Mouse (Mus musculus) limb, embryonic 15.5 days (tissue): ENCODE measurements at regions not wholly inside any gene's neighbourhood (a gene's known extent, or its start where the extent isn't known, plus 50 kb on each side); places are given as distances from the start of the nearest gene placed in this dataset.
"Not testable (repeated sequence)": the region's sequence is repeated elsewhere in the genome, so short reads cannot be mapped to it uniquely, and the experiment has no call there.

ENCODE experiments used
- ATAC-seq: fragments of 200-750 bp; cut with Nextera tagmentation; 2 replicates; pipeline ENCODE4 v1.8.0; 2017; ENCODE audit warnings: low read depth, moderate TSS enrichment; ENCODE audit not compliant: insufficient number of reproducible peaks, low FRiP score, low TSS enrichment
- H3K27ac ChIP-seq: fragments of 300-500 bp; sonication (generic); 2 replicates; pipeline ENCODE4 v1.5.1; 2015; ENCODE audit warnings: moderate library complexity, mild to moderate bottlenecking, inconsistent platforms
- H3K27me3 ChIP-seq: fragments of 300-500 bp; sonication (generic); 2 replicates; pipeline ENCODE4 v1.6.1; 2015; ENCODE audit warnings: inconsistent platforms
- H3K36me3 ChIP-seq: fragments of 300-500 bp; sonication (generic); 2 replicates; pipeline ENCODE4 v1.6.1; 2015; ENCODE audit warnings: inconsistent platforms
- H3K4me1 ChIP-seq: fragments of 300-500 bp; sonication (generic); 2 replicates; pipeline ENCODE4 v1.6.1; 2015; ENCODE audit warnings: inconsistent platforms
- H3K4me2 ChIP-seq: fragments of 300-500 bp; sonication (generic); 2 replicates; pipeline ENCODE4 v1.6.1; 2015; ENCODE audit warnings: mild to moderate bottlenecking, inconsistent platforms
- H3K4me3 ChIP-seq: fragments of 300-500 bp; sonication (generic); 2 replicates; pipeline ENCODE4 v1.5.1; 2015; ENCODE audit warnings: mild to moderate bottlenecking, inconsistent platforms
- H3K9ac ChIP-seq: fragments of 300-500 bp; sonication (generic); 2 replicates; pipeline ENCODE4 v1.6.1; 2015; ENCODE audit warnings: inconsistent platforms
- H3K9me3 ChIP-seq: fragments of 300-500 bp; sonication (generic); 2 replicates; pipeline ENCODE4 v1.6.1; 2016; ENCODE audit warnings: inconsistent platforms
- WGBS: fragments of 180-500 bp; shearing (Covaris S2); methylation state at CpG from one replicate; pipeline ENCODE4 v1.1.7; 2015; 5-methylcytosine and 5-hydroxymethylcytosine counted together

DNA sequence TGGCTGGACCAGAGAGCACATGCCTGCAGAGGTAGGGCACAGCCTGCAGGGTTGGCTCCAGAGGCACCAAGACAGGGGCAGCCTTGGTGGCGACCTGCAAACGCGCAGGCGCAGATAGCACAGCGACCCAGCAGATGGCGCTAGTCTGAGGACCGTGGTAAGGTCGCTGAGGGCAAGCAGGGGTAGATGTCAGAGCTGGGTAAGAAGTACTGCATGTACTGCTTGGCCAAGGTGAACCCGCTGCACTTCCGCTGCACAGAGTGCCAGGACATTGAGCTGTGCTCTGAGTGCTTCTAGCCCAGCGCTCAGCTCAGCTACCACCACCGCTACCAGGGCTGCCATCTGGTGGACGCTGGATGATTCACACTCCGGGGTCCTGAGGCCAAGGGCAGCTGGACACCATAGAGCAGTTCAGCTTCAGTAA is 68.3 kb downstream of the Hsp90b1 start:
- peak; percentile 19; the same call in 1 of the 2 replicates for ATAC-seq
- not testable (repeated sequence) for H3K36me3 ChIP-seq, H3K9ac ChIP-seq, H3K4me1 ChIP-seq, H3K27ac ChIP-seq, H3K9me3 ChIP-seq, H3K27me3 ChIP-seq
- 5% methylated on average over 14 of the region's 14 CpGs for WGBS
- Histone ChIP-seq H3K4me3 (peak overlapping the region; percentile 34), H3K4me2 (peak overlapping the region; percentile 54)

DNA sequence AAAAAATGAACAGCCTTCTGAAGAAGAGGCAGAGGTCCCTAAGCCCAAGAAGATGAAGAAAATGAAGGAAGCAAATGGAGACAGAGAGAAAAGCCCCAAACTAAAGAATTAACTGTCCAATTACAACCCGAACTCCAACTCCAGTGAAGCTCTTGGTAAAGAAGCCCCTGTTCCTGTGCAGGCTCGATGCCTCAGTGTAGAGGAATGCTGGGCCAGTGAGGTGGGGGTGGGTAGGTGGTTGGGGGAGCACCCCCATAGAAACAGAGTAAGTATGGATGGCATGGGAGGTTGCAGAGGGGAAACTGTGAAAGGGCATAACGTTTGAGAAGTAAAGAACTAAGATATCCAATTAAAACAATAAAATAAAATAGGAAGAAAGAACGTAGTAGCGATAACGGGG is 68.8 kb downstream of the Hsp90b1 start:
- WGBS: 27% methylated on average over 6 of the region's 6 CpGs
- H3K27ac ChIP-seq, ATAC-seq, H3K9me3 ChIP-seq, H3K36me3 ChIP-seq, H3K9ac ChIP-seq, H3K27me3 ChIP-seq, H3K4me1 ChIP-seq: not testable (repeated sequence)
- peak overlapping the region; percentile 54 for H3K4me2 ChIP-seq
- H3K4me3 ChIP-seq: peak overlapping the region; percentile 34

DNA sequence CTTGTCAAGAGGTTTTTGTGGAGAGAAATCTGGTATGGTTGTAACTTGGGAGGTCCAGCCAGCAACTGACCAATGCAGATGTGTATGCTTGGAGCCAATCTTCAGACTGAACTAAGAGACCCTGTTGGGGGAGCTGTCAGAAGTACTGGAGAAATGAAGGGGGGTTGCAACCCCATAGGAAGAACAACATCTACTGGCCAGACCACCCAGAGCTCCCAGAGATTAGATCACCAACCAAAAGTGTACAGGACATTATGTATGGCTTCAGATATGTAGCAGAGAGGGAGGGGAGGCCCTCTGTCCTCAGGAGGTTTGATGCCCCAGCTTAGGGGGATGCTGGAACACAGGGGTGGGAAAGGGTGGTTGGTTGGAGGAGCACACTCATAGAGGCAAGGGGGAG is 78.6 kb downstream of the Hsp90b1 start:
- H3K27ac ChIP-seq, H3K27me3 ChIP-seq, H3K4me2 ChIP-seq, H3K9ac ChIP-seq, ATAC-seq, H3K4me1 ChIP-seq, H3K36me3 ChIP-seq, H3K4me3 ChIP-seq, H3K9me3 ChIP-seq: not testable (repeated sequence)

DNA sequence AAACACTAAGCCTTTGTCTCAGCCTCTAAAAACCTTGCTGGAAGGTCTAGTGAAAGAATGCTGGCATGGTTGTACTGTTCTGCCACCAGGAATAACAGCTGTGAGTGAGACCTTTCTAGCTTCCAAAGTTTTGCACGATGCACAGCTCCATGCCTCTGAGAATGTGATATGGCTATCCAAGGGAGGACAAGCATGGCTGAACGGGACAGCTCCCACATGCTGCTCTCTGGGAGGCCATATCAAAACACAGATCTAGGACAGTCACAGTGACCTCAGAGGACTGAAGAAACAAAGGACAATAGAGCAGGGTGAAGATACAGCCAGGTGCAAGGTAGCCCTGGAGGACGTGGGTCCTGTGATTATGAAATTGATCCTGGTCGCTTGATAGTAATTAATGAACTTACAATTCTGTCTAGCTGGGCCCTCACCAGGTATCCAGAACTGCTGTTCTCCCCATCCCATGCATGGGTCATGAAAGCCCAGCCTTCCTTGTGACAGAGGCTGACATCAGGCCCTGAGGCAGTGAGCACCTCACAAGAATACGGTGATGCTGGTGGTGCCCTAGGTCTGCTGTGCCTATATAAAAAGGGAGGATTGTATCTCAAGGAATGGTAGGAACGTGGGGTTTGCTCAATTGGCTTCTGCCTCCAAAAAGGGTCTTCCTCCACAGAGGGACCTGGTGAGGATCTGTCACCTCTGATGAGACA is 87.2 kb downstream of the Hsp90b1 start:
- 71% methylated on average over 6 of the region's 6 CpGs for WGBS
- H3K4me2 ChIP-seq, ATAC-seq: not testable (repeated sequence)

DNA sequence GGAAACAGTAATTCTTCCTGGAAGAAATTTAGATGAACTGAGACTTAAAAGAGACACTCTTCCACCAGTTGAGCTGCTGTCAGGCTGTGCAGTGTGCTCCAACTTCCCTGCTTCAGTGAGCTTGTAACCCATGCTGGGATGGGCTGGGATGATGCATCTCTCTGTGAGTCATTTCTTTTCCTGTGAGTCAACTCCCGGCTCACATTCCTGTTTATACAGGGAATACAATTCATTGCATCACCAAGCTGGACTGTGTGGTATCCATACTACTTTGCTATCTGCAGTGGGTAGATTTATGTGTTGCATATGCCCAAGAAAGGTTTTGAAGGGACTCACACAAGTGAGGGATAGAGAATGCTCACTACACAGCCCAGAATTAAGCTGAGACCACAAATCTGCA is 93.0 kb downstream of the Hsp90b1 start:
- 54% methylated on average over 1 of the region's 1 CpGs for WGBS
- H3K27ac ChIP-seq, H3K9me3 ChIP-seq, H3K4me1 ChIP-seq, H3K9ac ChIP-seq, ATAC-seq, H3K4me2 ChIP-seq, H3K27me3 ChIP-seq, H3K36me3 ChIP-seq, H3K4me3 ChIP-seq: not testable (repeated sequence)

More for the DNA sequence above, 87.2 kb downstream of the Hsp90b1 start:
- not testable (repeated sequence) for H3K27me3 ChIP-seq, H3K36me3 ChIP-seq, H3K4me1 ChIP-seq, H3K27ac ChIP-seq, H3K9ac ChIP-seq, H3K9me3 ChIP-seq, H3K4me3 ChIP-seq

DNA sequence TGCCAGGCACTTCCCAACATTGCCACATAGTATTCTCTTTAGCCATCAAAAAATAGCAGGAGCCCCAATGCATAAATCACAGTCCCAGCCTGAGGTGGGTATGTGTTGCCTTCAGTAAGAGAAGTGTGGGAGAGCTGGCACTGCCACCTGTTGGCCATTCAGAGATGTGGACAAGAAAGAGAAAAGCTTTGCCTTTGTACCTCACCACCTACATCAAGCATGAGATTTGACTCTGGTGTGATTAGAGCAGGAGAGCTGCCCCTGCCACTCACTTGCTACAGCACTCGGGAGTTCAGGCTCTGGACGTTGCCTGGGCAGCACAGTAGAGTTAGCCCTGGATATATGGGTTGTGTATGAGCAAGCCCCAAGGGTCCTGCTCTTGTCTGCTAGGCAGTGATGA is 95.3 kb downstream of the Hsp90b1 start:
- not testable (repeated sequence) for H3K27me3 ChIP-seq, H3K4me1 ChIP-seq, H3K9ac ChIP-seq, H3K4me2 ChIP-seq, H3K9me3 ChIP-seq, H3K4me3 ChIP-seq, H3K27ac ChIP-seq, H3K36me3 ChIP-seq, ATAC-seq
- WGBS: 52% methylated on average over 2 of the region's 2 CpGs

DNA sequence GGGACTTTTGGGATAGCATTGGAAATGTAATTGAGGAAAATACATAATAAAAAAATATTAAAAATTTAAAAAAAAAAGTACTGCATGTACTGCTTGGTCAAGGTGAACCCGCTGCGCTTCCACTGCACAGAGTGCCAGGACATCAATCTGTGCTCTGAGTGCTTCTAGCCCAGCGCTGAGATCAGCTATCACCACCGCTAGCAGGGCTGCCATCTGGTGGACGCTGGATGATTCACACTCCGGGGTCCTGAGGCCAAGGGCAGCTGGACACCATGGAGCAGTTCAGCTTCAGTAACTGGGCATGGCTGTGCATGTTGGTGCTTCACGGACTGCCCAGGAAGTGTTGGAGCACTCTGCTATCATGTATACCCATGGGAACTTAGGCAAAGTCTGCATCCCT is 102.1 kb upstream of the Syn3 start:
- ATAC-seq, H3K4me2 ChIP-seq, H3K27ac ChIP-seq, H3K9ac ChIP-seq, H3K4me3 ChIP-seq, H3K9me3 ChIP-seq, H3K36me3 ChIP-seq, H3K4me1 ChIP-seq, H3K27me3 ChIP-seq: not testable (repeated sequence)
- WGBS: 46% methylated on average over 7 of the region's 7 CpGs

DNA sequence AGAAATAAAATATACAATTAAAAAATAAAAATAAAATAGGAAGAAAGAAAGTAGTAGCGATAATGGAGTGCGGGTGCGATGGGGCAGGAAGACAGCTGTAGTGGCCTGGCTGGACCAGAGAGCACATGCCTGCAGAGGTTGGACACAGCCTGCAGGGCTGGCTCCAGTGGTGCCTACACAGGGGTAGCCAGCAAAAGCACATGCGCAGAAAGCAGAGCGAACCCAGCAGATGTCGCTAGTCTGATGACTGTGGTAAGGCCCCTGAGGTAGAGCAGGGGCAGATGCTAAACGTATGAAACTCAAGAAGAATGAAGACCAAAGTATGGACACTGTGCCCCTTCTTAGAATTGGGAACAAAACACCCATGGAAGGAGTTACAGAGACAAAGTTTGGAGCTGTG is 101.3 kb upstream of the Syn3 start:
- H3K27ac ChIP-seq, H3K9ac ChIP-seq, ATAC-seq, H3K27me3 ChIP-seq, H3K4me3 ChIP-seq, H3K4me2 ChIP-seq, H3K9me3 ChIP-seq, H3K4me1 ChIP-seq, H3K36me3 ChIP-seq: not testable (repeated sequence)
- 91% methylated on average over 7 of the region's 7 CpGs for WGBS

DNA sequence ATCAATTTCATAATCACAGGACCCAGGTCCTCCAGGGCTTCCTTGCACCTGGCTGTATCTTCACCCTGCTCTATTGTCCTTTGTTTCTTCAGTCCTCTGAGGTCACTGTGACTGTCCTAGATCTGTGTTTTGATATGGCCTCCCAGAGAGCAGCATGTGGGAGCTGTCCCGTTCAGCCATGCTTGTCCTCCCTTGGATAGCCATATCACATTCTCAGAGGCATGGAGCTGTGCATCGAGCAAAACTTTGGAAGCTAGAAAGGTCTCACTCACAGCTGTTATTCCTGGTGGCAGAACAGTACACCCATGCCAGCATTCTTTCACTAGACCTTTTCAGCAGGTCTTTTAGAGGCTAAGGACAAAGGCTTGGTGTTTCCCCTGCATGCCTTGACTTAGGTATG is 91.5 kb upstream of the Syn3 start:
- not testable (repeated sequence) for H3K4me2 ChIP-seq, ATAC-seq, H3K4me1 ChIP-seq, H3K9me3 ChIP-seq, H3K27ac ChIP-seq, H3K36me3 ChIP-seq, H3K27me3 ChIP-seq, H3K4me3 ChIP-seq, H3K9ac ChIP-seq
- WGBS: 82% methylated on average over 2 of the region's 2 CpGs

DNA sequence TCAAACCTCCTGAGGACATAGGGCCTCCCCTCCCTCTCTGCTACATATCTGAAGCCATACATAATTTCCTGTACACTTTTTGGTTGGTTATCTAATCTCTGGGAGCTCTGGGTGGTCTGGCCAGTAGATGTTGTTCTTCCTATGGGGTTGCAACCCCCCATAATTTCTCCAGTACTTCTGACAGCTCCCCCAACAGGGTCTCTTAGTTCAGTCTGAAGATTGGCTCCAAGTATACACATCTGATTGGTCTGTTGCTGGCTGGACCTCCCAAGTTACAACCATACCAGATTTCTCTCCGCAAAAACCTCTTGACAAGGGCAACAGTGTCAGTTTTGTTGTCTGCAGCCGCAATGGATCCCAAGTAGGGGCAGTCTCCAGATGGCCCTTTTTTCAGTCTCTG is 68.2 kb upstream of the Syn3 start:
- H3K4me1 ChIP-seq, H3K27me3 ChIP-seq, ATAC-seq, H3K9ac ChIP-seq, H3K9me3 ChIP-seq, H3K4me3 ChIP-seq, H3K4me2 ChIP-seq, H3K27ac ChIP-seq, H3K36me3 ChIP-seq: not testable (repeated sequence)
- 85% methylated on average over 2 of the region's 2 CpGs for WGBS

DNA sequence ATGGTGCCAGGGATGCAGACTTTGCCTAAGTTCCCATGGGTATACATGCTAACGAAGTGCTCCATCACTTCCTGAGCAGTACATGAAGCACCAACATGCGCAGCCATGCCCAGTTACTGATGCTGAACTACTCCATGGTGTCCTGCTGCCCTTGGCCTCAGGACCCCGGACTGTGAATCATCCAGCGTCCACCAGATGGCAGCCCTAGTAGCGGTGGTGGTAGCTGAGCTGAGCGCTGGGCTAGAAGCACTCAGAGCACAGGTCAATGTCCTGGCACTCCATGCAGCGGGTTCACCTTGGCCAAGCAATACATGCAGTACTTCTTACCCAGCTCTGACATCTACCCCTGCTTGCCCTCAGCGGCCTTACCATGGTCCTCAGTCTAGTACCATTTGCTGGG is 57.1 kb upstream of the Syn3 start:
- no peaks in the 10 kb centered on the region for H3K27me3 ChIP-seq
- no peaks in the 10 kb centered on the region for H3K9me3 ChIP-seq

More for the DNA sequence above, 57.1 kb upstream of the Syn3 start:
- Histone ChIP-seq H3K27ac (no peak overlapping the region), H3K36me3 (no peaks in the 10 kb centered on the region), H3K4me3 (no peak overlapping the region), H3K4me1 (no peaks in the 10 kb centered on the region), H3K4me2 (no peak overlapping the region), H3K9ac (no peak overlapping the region)
- no peak for ATAC-seq
- 63% methylated on average over 8 of the region's 8 CpGs for WGBS
